Mouse (Mus musculus): ENCODE results near the gene Dach2. TPM values are rescaled to one million over a fixed set of nuclear protein-coding genes. Genes with fewer than 3 reads are reported as not detected.

Gene Dach2
- polyA plus RNA-seq, 1 experiment from 2014 or later = 4.4 TPM

DNA sequence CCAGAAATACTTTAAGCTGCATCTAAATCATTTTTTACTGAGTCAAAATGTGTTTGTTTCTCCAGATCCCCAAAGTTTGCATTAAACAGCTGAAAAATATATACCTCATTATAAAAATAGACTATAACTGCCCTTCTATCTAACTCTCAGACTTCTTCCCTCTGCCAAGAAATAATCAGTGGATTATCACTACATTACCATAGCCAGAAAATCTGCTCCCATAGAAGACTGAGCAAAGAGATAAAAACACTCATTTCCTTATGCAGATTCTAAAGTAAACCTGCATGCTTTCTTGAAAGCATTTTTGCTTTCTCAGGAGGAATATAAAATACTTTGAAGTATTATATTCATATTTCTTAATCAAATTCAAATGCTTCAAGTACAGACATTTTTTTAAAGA, 368.8 kb downstream of the Dach2 start:
- Histone ChIP-seq H3K27ac (no peak overlapping the region), H3K4me1 (no peaks in the 10 kb centered on the region), H3K9me3 (no peaks in the 10 kb centered on the region), H3K4me3 (no peak overlapping the region), H3K36me3 (no peaks in the 10 kb centered on the region), H3K4me2 (replicated peaks) (no peak overlapping the region), H3K9ac (no peak overlapping the region), H3K27me3 (no peaks in the 10 kb centered on the region)
- no peak for ATAC-seq (ENCODE audit: insufficient number of reproducible peaks, insufficient read depth, low FRiP score, low TSS enrichment)

- H3K4me2 ChIP-seq (replicated peaks) = no peak overlapping the region
- no peaks in the 10 kb centered on the region for H3K27me3 ChIP-seq
- no peak overlapping the region for H3K27ac ChIP-seq
- no peaks in the 10 kb centered on the region for H3K4me1 ChIP-seq
- H3K9ac ChIP-seq = no peak overlapping the region
- 51% methylated on average over 2 of the region's 2 CpGs for WGBS
- H3K36me3 ChIP-seq = no peaks in the 10 kb centered on the region
- no peak for ATAC-seq (ENCODE audit: insufficient number of reproducible peaks, insufficient read depth, low FRiP score, low TSS enrichment)
- no peak overlapping the region for H3K4me3 ChIP-seq
- H3K9me3 ChIP-seq = no peaks in the 10 kb centered on the region
Measured at GRCm38 (mm10) chrX:113687163-113687562, 389.9 kb downstream of the Dach2 start.

- H3K27ac ChIP-seq = no peak overlapping the region
- no peak overlapping the region for H3K4me2 ChIP-seq (replicated peaks)
- no peaks in the 10 kb centered on the region for H3K9me3 ChIP-seq
- no peaks in the 10 kb centered on the region for H3K27me3 ChIP-seq
- no peak overlapping the region for H3K9ac ChIP-seq
- ATAC-seq (ENCODE audit: insufficient number of reproducible peaks, insufficient read depth, low FRiP score, low TSS enrichment) = no peak
- H3K36me3 ChIP-seq = no peaks in the 10 kb centered on the region
- H3K4me3 ChIP-seq = no peak overlapping the region
- WGBS = 74% methylated on average over 2 of the region's 2 CpGs
- H3K4me1 ChIP-seq = no peaks in the 10 kb centered on the region
Measured at GRCm38 (mm10) chrX:113712363-113712762, 415.1 kb downstream of the Dach2 start.

- Histone ChIP-seq H3K27ac (no peak overlapping the region), H3K4me3 (no peak overlapping the region), H3K4me2 (replicated peaks) (no peak overlapping the region), H3K27me3 (no peaks in the 10 kb centered on the region), H3K4me1 (no peaks in the 10 kb centered on the region), H3K9ac (no peak overlapping the region), H3K9me3 (no peaks in the 10 kb centered on the region), H3K36me3 (no peaks in the 10 kb centered on the region)
- ATAC-seq (ENCODE audit: insufficient number of reproducible peaks, insufficient read depth, low FRiP score, low TSS enrichment) = no peak
Measured at GRCm38 (mm10) chrX:113724124-113724523, 426.8 kb downstream of the Dach2 start.

DNA sequence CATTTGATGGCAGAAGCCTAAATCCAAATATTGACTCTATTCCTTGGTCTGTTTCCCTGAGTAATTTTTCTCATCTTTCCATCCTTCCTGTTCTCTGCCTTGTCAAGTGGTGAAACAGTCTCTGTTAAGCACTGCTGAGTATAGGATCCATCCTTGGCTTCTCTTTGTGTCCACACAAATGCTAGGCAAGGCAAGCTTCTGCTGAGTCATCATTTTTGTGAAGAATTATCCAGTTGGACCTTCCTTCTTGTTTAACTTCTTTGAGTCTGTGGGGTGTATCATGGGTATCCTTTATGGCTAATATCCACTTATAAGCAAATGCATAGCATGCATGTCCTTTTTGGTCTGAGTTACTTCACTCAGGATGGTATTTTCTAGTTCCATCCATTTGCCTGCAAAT, 449.8 kb downstream of the Dach2 start:
- Histone ChIP-seq H3K9me3 (no peaks in the 10 kb centered on the region), H3K4me1 (no peaks in the 10 kb centered on the region), H3K36me3 (no peaks in the 10 kb centered on the region), H3K4me3 (no peak overlapping the region), H3K27ac (no peak overlapping the region), H3K9ac (no peak overlapping the region), H3K27me3 (no peaks in the 10 kb centered on the region), H3K4me2 (replicated peaks) (no peak overlapping the region)
- ATAC-seq (ENCODE audit: insufficient number of reproducible peaks, insufficient read depth, low FRiP score, low TSS enrichment) = no peak

- Histone ChIP-seq H3K36me3 (no peaks in the 10 kb centered on the region), H3K4me2 (replicated peaks) (no peak overlapping the region), H3K4me1 (no peaks in the 10 kb centered on the region), H3K9ac (no peak overlapping the region), H3K27me3 (no peaks in the 10 kb centered on the region), H3K27ac (no peak overlapping the region), H3K9me3 (no peaks in the 10 kb centered on the region), H3K4me3 (no peak overlapping the region)
- no peak for ATAC-seq (ENCODE audit: insufficient number of reproducible peaks, insufficient read depth, low FRiP score, low TSS enrichment)
- 24% methylated on average over 1 of the region's 1 CpGs for WGBS
Measured at GRCm38 (mm10) chrX:113792264-113792663, 495.0 kb downstream of the Dach2 start.

- Histone ChIP-seq H3K27ac (no peak overlapping the region), H3K36me3 (no peaks in the 10 kb centered on the region), H3K9ac (no peak overlapping the region), H3K4me3 (no peak overlapping the region), H3K9me3 (no peaks in the 10 kb centered on the region), H3K4me2 (replicated peaks) (no peak overlapping the region), H3K4me1 (no peaks in the 10 kb centered on the region), H3K27me3 (no peaks in the 10 kb centered on the region)
- ATAC-seq (ENCODE audit: insufficient number of reproducible peaks, insufficient read depth, low FRiP score, low TSS enrichment) = no peak
Measured at GRCm38 (mm10) chrX:113810369-113810768, 513.1 kb downstream of the Dach2 start.

DNA sequence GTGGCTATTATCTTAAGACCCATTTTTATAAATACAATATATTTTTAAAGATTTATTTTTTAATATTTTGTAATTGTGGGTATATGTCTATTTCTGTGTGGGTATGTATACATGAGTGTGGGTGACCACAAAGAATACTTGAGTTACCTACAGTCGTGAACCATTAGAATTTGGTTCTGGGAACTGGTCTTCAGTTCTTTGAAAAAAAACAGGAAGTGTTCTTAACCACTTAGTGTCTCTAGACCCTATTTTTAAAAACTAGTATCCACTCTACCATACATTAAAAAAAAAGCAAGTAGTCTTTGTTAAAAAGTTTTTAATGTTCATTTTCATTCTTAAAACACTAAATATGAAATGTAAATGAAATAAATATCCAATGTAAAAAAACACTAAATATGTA, 529.5 kb downstream of the Dach2 start:
- Histone ChIP-seq H3K4me2 (replicated peaks) (no peak overlapping the region), H3K9ac (no peak overlapping the region), H3K27me3 (no peaks in the 10 kb centered on the region), H3K9me3 (no peaks in the 10 kb centered on the region), H3K4me1 (no peaks in the 10 kb centered on the region), H3K4me3 (no peak overlapping the region), H3K36me3 (no peaks in the 10 kb centered on the region), H3K27ac (no peak overlapping the region)
- ATAC-seq (ENCODE audit: insufficient number of reproducible peaks, insufficient read depth, low FRiP score, low TSS enrichment) = no peak
- 69% methylated on average over 1 of the region's 1 CpGs for WGBS

GRCm38 (mm10) chrX:113833062-113833461, 535.8 kb downstream of the Dach2 start:
- Histone ChIP-seq H3K4me1 (no peaks in the 10 kb centered on the region), H3K4me3 (no peak overlapping the region), H3K9ac (no peak overlapping the region), H3K9me3 (no peaks in the 10 kb centered on the region), H3K27me3 (no peaks in the 10 kb centered on the region), H3K4me2 (replicated peaks) (no peak overlapping the region), H3K27ac (no peak overlapping the region), H3K36me3 (no peaks in the 10 kb centered on the region)
- no peak for ATAC-seq (ENCODE audit: insufficient number of reproducible peaks, insufficient read depth, low FRiP score, low TSS enrichment)
- 94% methylated on average over 1 of the region's 1 CpGs for WGBS

- WGBS = 68% methylated on average over 2 of the region's 2 CpGs
- Histone ChIP-seq H3K36me3 (no peaks in the 10 kb centered on the region), H3K27me3 (no peaks in the 10 kb centered on the region), H3K4me2 (replicated peaks) (no peak overlapping the region), H3K4me3 (no peak overlapping the region), H3K9me3 (no peaks in the 10 kb centered on the region), H3K4me1 (no peaks in the 10 kb centered on the region), H3K9ac (no peak overlapping the region), H3K27ac (no peak overlapping the region)
- ATAC-seq (ENCODE audit: insufficient number of reproducible peaks, insufficient read depth, low FRiP score, low TSS enrichment) = no peak
Measured at GRCm38 (mm10) chrX:113867835-113868495, 570.7 kb downstream of the Dach2 start.

Other genes starting within 250 kb of the Dach2 start
- gene Chm, start 112.0 kb upstream of the Dach2 start, polyA plus RNA-seq (2016; fragmentation: Nextera tagmentation; extraction: Ambion mirVana) = 13.2 and 14.7 TPM in 2 replicates